Mouse (Mus musculus): Measurements from ENCODE around the gene Uchl1.
A peak's percentile ranks its signal among the peaks of the same experiment; 100 is the strongest.

The Uchl1 gene

GRCm38 (mm10) chr5:66707859-66708258 lies 32.0 kb downstream of the Uchl1 start:
- DNase-seq (ENCODE audit: low read depth, low spot score) = no peak

DNA sequence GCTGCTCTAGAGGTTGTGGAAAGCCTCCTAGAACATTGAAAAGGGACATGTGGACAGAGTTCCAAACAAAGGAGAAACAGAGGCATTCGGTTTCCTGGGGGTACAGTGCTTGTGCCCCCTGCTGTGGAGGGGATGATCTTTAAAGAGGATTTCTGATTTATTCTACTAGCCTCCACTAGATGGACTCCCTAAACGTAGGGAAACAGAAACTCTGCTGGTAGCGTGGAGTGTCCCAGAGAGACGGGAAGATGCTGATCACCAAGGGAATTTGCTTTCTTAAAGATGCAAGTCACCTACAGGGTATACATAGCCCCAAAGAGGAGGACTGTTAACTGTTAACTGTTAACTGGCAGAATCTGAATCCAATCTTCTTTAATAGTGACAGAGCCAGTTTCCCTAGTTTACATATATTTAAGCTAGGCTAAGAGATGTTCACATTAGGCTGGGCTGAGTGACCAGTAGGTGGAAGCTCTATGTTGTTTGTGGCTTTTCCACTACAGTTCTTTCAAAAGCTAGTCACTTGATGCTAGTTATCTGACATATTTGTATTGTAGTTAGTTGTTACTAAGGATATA lies 34.6 kb downstream of the Uchl1 start:
- DNase-seq (ENCODE audit: low read depth, low spot score) = peak; percentile 40

- no peak for DNase-seq (ENCODE audit: low read depth, low spot score)
These were observed 36.9 kb downstream of the Uchl1 start for GRCm38 (mm10) chr5:66712801-66713200.

GRCm38 (mm10) chr5:66715498-66715931 lies 39.6 kb downstream of the Uchl1 start:
- DNase-seq (ENCODE audit: low read depth, low spot score) = no peak

DNA sequence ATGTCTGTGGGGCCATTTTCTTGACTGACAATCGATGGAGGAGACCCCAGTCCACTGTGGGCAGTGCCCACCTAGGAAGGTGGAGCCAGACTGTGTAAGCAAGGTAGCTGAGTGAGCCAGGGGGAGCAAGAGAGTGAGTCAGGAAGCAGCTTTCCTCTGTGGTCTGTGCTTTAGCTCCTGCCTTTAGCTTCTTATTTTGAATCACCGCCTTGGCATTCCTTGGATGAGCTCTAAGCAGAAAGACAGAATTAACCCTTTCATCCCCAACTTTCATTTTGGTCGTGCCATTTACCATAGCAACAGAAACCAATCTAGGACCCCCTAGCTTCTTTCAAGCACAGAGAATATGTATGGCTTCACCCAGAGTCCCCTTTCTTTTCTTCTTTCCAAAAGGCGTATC lies 42.0 kb downstream of the Uchl1 start:
- no peak for DNase-seq (ENCODE audit: low read depth, low spot score)

GRCm38 (mm10) chr5:66718413-66718812 lies 42.5 kb downstream of the Uchl1 start:
- DNase-seq (ENCODE audit: low read depth, low spot score) = no peak

GRCm38 (mm10) chr5:66718880-66719279 lies 43.0 kb downstream of the Uchl1 start:
- no peak for DNase-seq (ENCODE audit: low read depth, low spot score)

GRCm38 (mm10) chr5:66720921-66721320 lies 45.0 kb downstream of the Uchl1 start:
- DNase-seq (ENCODE audit: low read depth, low spot score) = peak; percentile 70

DNA sequence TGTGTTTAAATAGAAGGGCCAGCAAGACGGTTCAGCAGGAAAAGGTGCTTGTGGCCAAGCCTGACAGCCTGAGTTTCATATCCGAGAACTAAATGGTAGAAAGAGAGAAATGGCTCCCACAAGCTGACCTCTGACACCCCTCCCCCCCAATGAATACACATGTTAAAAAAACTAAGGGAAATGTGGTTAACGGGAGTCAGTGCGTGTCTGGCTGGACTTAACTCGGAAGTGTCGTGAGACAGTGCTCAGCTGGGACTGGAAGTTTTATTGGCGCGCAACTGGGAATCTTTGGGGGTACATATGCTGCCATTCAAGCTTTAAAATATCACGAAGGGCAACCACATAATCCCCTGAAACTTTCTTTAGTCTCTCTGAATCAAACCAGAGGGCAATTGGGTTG lies 46.7 kb downstream of the Uchl1 start:
- DNase-seq (ENCODE audit: low read depth, low spot score) = no peak

DNA sequence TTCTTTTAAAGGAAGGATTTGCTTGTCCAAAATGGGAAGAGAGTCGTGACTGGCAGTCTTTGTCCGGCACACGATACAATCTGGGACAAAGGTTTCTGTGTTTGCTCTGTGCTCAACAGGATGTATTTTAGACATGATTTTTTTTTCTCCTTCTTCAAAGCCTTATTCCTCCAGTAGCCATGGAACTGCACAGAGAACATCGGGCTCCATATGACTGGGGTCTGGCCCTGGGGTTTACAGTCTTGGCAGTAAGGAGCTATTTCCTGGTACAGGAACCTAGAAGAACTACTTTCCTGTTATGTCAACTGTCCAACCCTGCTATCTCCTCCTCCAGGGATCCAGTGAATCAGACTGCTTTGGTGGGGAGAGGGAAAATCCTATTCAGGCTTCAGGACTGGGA lies 47.1 kb downstream of the Uchl1 start:
- no peak for DNase-seq (ENCODE audit: low read depth, low spot score)

GRCm38 (mm10) chr5:66723626-66724025 lies 47.7 kb downstream of the Uchl1 start:
- DNase-seq (ENCODE audit: low read depth, low spot score) = no peak

- DNase-seq (ENCODE audit: low read depth, low spot score) = no peak
These were observed 53.4 kb downstream of the Uchl1 start for GRCm38 (mm10) chr5:66729306-66729705.

DNA sequence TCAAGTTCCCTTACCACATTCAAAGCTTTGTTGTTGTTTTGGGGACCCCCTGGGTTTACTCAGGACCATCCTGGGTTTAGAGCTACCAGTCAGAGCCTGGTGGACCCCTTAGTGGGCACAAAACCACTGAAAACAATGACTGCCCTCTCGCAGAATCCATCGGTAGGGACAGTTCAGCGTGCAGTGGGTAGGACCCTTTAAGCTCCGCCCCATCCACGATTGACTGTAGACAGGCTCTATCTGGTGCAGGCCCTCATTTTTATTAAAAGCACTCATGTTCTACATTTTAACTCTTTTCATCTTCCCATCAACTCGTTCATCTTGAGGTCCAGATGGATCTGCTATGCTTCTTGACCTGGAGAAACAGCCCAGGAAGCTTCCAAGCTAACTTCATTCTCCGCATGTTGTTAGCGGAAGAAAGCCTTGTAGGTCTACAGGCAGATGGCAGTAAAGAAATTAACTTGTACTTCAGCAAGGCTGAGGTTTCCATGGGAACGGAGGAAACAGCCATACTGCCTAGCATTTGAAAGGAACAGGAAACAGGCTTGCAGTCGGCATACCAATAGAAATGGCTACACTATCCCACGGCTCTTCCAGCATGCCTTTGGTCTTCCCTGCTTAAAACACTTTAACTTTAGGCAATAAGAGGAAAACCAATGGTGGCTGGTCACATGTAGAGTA lies 54.9 kb downstream of the Uchl1 start:
- DNase-seq (ENCODE audit: low read depth, low spot score) = peak; percentile 88

GRCm38 (mm10) chr5:66731302-66731697 lies 55.4 kb downstream of the Uchl1 start:
- no peak for DNase-seq (ENCODE audit: low read depth, low spot score)

- DNase-seq (ENCODE audit: low read depth, low spot score) = no peak
These were observed 57.7 kb downstream of the Uchl1 start for GRCm38 (mm10) chr5:66733556-66733955.
